Mouse (Mus musculus) natural killer cell, adult 2 months (primary cell): ENCODE data around the gene Amph.

Experiments used
- DNase-seq, 2 experiments: peaks; one replicate each; pipeline ENCODE4 v3.0.0; 2022; ENCODE audit warnings: low spot score in 2 of 2

Amph gene

GRCm38 (mm10) chr13:18948171-18949028, at the start of gene Amph:
TSS of gene Amph (plus strand) at chr13:18948205.
- no peak for DNase-seq

- DNase-seq = no peak
Observed at GRCm38 (mm10) chr13:18903623-18904022, 44.4 kb upstream of the Amph start.

- DNase-seq = no peak
Observed at GRCm38 (mm10) chr13:18914774-18915173, 33.2 kb upstream of the Amph start.

GRCm38 (mm10) chr13:18933191-18933590, 14.8 kb upstream of the Amph start:
- DNase-seq = peak; percentile 0 to 8

- no peak for DNase-seq
Observed at GRCm38 (mm10) chr13:18947686-18948085, 319 bp upstream of the Amph start.

- DNase-seq = no peak
Observed at GRCm38 (mm10) chr13:18949029-18949350, 985 bp downstream of the Amph start.

GRCm38 (mm10) chr13:18949626-18950200, 1.7 kb downstream of the Amph start:
- DNase-seq = no peak

- no peak for DNase-seq
Observed at GRCm38 (mm10) chr13:18953575-18953974, 5.6 kb downstream of the Amph start.

- DNase-seq = no peak
Observed at GRCm38 (mm10) chr13:18956065-18956913, 8.3 kb downstream of the Amph start.

- no peak for DNase-seq
Observed at GRCm38 (mm10) chr13:18957028-18957427, 9.0 kb downstream of the Amph start.

GRCm38 (mm10) chr13:18972571-18972970, 24.6 kb downstream of the Amph start:
- DNase-seq = no peak

- no peak for DNase-seq
Observed at GRCm38 (mm10) chr13:18974351-18974750, 26.3 kb downstream of the Amph start.

- no peak for DNase-seq
Observed at GRCm38 (mm10) chr13:18987266-18987665, 39.3 kb downstream of the Amph start.

- DNase-seq = no peak
Observed at GRCm38 (mm10) chr13:18988323-18988722, 40.3 kb downstream of the Amph start.

- DNase-seq = no peak
Observed at GRCm38 (mm10) chr13:18989185-18989714, 41.2 kb downstream of the Amph start.

- DNase-seq = no peak
Observed at GRCm38 (mm10) chr13:19002502-19002901, 54.5 kb downstream of the Amph start.

- no peak for DNase-seq
Observed at GRCm38 (mm10) chr13:19004406-19004805, 56.4 kb downstream of the Amph start.

GRCm38 (mm10) chr13:19008440-19008839, 60.4 kb downstream of the Amph start:
- no peak for DNase-seq

- no peak for DNase-seq
Observed at GRCm38 (mm10) chr13:19014825-19015375, 66.9 kb downstream of the Amph start.

- DNase-seq = no peak
Observed at GRCm38 (mm10) chr13:19021529-19021928, 73.5 kb downstream of the Amph start.

- DNase-seq = no peak
Observed at GRCm38 (mm10) chr13:19022310-19022709, 74.3 kb downstream of the Amph start.
